Mouse (Mus musculus) G1E (cell line): Measurements from ENCODE around the gene Slc44a1.

Experiments
- CTCF ChIP-seq: IDR thresholded peaks from 2 replicates; pipeline ENCODE4 v1.5.1; 2012; ENCODE audit warnings: low read depth, low read length, inconsistent platforms, mixed read lengths
- GATA1 ChIP-seq: IDR thresholded peaks from 2 replicates; pipeline ENCODE4 v1.6.1; 2012; ENCODE audit warnings: borderline replicate concordance, low read length, inconsistent platforms, mixed read lengths

- TF ChIP-seq CTCF (no peak), GATA1 (no peak)
Observed at GRCm38 (mm10) chr4:53625263-53625662, 185.1 kb downstream of the Slc44a1 start.
